Mouse (Mus musculus): ENCODE measurements around the gene Platr17. TPM values are rescaled to one million over a fixed set of nuclear protein-coding genes. Genes with fewer than 3 reads are reported as not detected.

Gene Platr17
- polyA plus RNA-seq, 1 experiment, result not detected

DNA sequence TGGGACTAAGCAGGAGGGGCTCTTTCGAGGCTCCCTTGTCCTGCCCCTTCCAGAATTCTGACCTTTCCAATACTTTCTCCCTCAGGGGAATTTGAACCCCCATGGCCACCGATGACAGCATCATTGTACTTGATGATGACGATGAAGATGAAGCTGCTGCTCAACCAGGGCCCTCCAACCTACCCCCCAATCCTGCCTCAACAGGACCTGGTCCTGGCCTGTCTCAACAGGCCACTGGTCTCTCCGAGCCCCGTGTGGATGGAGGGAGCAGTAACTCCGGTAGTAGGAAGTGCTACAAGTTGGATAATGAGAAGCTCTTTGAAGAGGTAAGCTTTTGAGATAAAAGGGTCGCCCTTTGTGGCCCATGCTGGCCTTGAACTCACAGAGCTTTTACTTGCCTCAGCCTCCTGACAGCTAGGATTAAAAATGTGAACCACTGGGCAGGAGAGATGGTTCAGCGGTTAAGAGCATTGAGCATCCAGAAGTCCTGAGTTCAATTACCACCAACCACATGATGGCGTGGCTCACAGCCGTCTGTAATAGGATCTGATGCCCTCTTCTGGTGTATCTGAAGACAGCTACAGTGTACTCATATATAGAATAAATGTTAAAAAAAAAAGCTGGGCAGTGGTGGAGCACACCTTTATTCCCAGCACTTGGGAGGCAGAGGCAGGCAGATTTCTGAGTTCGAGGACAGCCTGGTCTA is 5.6 kb downstream of the Platr17 start:
- Histone ChIP-seq H3K27me3 (ENCODE audit: control insufficient read depth) (no peaks in the 10 kb centered on the region), H3K4me1 (ENCODE audit: control insufficient read depth) (peaks cover 76% of the 10 kb centered on the region), H3K9me3 (ENCODE audit: control insufficient read depth, low read length) (peaks cover 13% of the 10 kb centered on the region), H3K4me3 (replicated peaks) (peak overlapping the region; percentile 84), H3K36me3 (ENCODE audit: control insufficient read depth) (peaks cover 48% of the 10 kb centered on the region)
- TF ChIP-seq GATA1 (IDR thresholded peaks at IDR 0.05; ENCODE audit: low read length) (no peak), TAL1 (IDR thresholded peaks at IDR 0.05; ENCODE audit: low read length) (no peak)

GRCm38 (mm10) chr17:33911052-33911812 is 6.3 kb downstream of the Platr17 start:
- Histone ChIP-seq H3K9me3 (ENCODE audit: control insufficient read depth, low read length) (peaks cover 13% of the 10 kb centered on the region), H3K36me3 (ENCODE audit: control insufficient read depth) (peaks cover 48% of the 10 kb centered on the region), H3K4me3 (replicated peaks) (no peak overlapping the region), H3K4me1 (ENCODE audit: control insufficient read depth) (peaks cover 74% of the 10 kb centered on the region), H3K27me3 (ENCODE audit: control insufficient read depth) (no peaks in the 10 kb centered on the region)
- TF ChIP-seq TAL1 (IDR thresholded peaks at IDR 0.05; ENCODE audit: low read length), result no peak
- no peak for TF ChIP-seq GATA1 (IDR thresholded peaks at IDR 0.05; ENCODE audit: low read length)

GRCm38 (mm10) chr17:33911813-33912414 is 7.0 kb downstream of the Platr17 start:
- no peaks in the 10 kb centered on the region; the same call in 1 of the 2 replicates for H3K27me3 ChIP-seq (ENCODE audit: control insufficient read depth)
- peaks cover 18% of the 10 kb centered on the region for H3K9me3 ChIP-seq (ENCODE audit: control insufficient read depth, low read length)
- no peak for TF ChIP-seq TAL1 (IDR thresholded peaks at IDR 0.05; ENCODE audit: low read length)
- TF ChIP-seq GATA1 (IDR thresholded peaks at IDR 0.05; ENCODE audit: low read length), result no peak
- peaks cover 51% of the 10 kb centered on the region for H3K36me3 ChIP-seq (ENCODE audit: control insufficient read depth)
- H3K4me3 ChIP-seq (replicated peaks), result no peak overlapping the region
- peaks cover 77% of the 10 kb centered on the region for H3K4me1 ChIP-seq (ENCODE audit: control insufficient read depth)

DNA sequence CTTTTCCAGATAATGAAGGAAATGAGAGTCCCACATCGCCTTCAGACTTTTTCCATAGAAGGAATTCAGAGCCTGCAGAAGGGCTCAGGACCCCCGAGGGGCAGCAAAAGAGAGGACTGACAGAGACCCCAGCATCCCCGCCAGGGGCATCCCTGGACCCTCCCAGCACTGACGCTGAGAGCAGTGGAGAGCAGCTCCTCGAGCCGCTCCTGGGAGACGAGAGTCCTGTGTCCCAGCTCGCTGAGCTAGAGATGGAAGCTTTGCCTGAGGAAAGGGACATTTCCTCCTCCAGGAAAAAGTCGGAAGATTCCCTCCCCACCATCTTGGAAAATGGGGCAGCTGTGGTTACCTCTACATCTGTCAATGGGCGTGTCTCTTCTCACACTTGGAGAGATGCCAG is 8.3 kb downstream of the Platr17 start:
- H3K36me3 ChIP-seq (ENCODE audit: control insufficient read depth), result peaks cover 65% of the 10 kb centered on the region
- H3K4me1 ChIP-seq (ENCODE audit: control insufficient read depth), result peaks cover 83% of the 10 kb centered on the region
- no peak overlapping the region for H3K4me3 ChIP-seq (replicated peaks)
- no peaks in the 10 kb centered on the region; the same call in 1 of the 2 replicates for H3K27me3 ChIP-seq (ENCODE audit: control insufficient read depth)
- TF ChIP-seq TAL1 (IDR thresholded peaks at IDR 0.05; ENCODE audit: low read length), result no peak
- no peak for TF ChIP-seq GATA1 (IDR thresholded peaks at IDR 0.05; ENCODE audit: low read length)
- peaks cover 32% of the 10 kb centered on the region for H3K9me3 ChIP-seq (ENCODE audit: control insufficient read depth, low read length)

DNA sequence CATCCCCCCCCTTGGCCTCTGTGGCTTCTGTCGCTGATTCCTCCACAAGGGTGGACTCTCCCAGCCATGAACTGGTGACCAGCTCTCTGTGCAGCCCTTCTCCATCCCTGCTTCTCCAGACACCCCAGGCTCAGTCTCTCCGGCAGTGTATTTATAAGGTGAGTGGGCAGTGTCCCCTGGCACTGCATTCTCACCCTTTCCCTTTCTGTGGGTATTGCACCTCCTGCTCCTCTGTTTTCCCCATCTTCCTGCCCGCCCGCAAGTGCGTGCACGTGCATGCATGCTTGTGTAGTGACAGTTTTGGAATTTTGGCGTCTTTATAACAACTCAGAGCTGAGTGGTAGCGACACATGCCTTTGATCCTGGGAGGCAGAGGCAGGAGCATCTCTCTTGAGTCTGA is 9.0 kb downstream of the Platr17 start:
- Histone ChIP-seq H3K4me3 (replicated peaks) (no peak overlapping the region), H3K27me3 (ENCODE audit: control insufficient read depth) (no peaks in the 10 kb centered on the region; the same call in 1 of the 2 replicates), H3K4me1 (ENCODE audit: control insufficient read depth) (peaks cover 83% of the 10 kb centered on the region), H3K36me3 (ENCODE audit: control insufficient read depth) (peaks cover 71% of the 10 kb centered on the region), H3K9me3 (ENCODE audit: control insufficient read depth, low read length) (peaks cover 38% of the 10 kb centered on the region)
- TF ChIP-seq TAL1 (IDR thresholded peaks at IDR 0.05; ENCODE audit: low read length), result no peak
- TF ChIP-seq GATA1 (IDR thresholded peaks at IDR 0.05; ENCODE audit: low read length), result no peak

DNA sequence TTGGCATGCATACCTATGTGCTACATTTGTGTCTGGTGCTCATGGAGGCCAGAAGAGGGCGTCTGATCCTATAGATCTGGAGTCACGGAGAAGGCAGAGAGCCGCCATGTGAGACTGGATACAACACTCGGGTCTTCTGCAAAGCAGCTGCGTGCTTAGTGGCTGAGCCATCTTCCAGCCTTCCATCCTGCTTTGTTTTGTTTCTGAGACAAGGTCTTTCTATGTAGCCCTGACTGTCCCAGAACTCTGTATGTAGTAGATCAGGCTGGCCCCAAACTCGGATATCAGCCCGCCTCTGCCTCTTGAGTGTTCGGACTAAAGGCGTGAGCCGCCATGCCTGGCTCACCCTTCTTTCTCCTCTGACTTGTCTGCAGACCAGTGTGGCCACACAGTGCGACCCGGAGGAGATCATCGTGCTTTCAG is 10.0 kb downstream of the Platr17 start:
- TF ChIP-seq TAL1 (IDR thresholded peaks at IDR 0.05; ENCODE audit: low read length) (no peak), GATA1 (IDR thresholded peaks at IDR 0.05; ENCODE audit: low read length) (no peak)
- H3K4me3 ChIP-seq (replicated peaks), result peak overlapping the region; percentile 78
- H3K36me3 ChIP-seq (ENCODE audit: control insufficient read depth), result peaks cover 71% of the 10 kb centered on the region
- H3K4me1 ChIP-seq (ENCODE audit: control insufficient read depth), result peaks cover 83% of the 10 kb centered on the region
- H3K9me3 ChIP-seq (ENCODE audit: control insufficient read depth, low read length), result peaks cover 39% of the 10 kb centered on the region
- H3K27me3 ChIP-seq (ENCODE audit: control insufficient read depth), result no peaks in the 10 kb centered on the region; the same call in 1 of the 2 replicates

- H3K36me3 ChIP-seq (ENCODE audit: control insufficient read depth), result peaks cover 66% of the 10 kb centered on the region
- H3K4me1 ChIP-seq (ENCODE audit: control insufficient read depth), result peaks cover 84% of the 10 kb centered on the region
- H3K9me3 ChIP-seq (ENCODE audit: control insufficient read depth, low read length), result peaks cover 39% of the 10 kb centered on the region
- peak within 1 kb of the TSS; percentile 78 for H3K4me3 ChIP-seq (replicated peaks)
- TF ChIP-seq GATA1 (IDR thresholded peaks at IDR 0.05; ENCODE audit: low read length) (no peak), TAL1 (IDR thresholded peaks at IDR 0.05; ENCODE audit: low read length) (no peak)
- H3K27me3 ChIP-seq (ENCODE audit: control insufficient read depth), result no peaks in the 10 kb centered on the region; the same call in 1 of the 2 replicates
These were observed 10.8 kb downstream of the Platr17 start, which contains the start of the genes Tapbp and Zbtb22 for GRCm38 (mm10) chr17:33915671-33916250. TSS of gene Tapbp (plus strand) at chr17:33915899. TSS of gene Zbtb22 (plus strand) at chr17:33915904.

GRCm38 (mm10) chr17:33916294-33916693 is 11.4 kb downstream of the Platr17 start:
- Histone ChIP-seq H3K27me3 (ENCODE audit: control insufficient read depth) (no peaks in the 10 kb centered on the region; the same call in 1 of the 2 replicates), H3K36me3 (ENCODE audit: control insufficient read depth) (peaks cover 60% of the 10 kb centered on the region), H3K4me3 (replicated peaks) (peak overlapping the region; percentile 78), H3K4me1 (ENCODE audit: control insufficient read depth) (peaks cover 85% of the 10 kb centered on the region), H3K9me3 (ENCODE audit: control insufficient read depth, low read length) (peaks cover 36% of the 10 kb centered on the region)
- TF ChIP-seq TAL1 (IDR thresholded peaks at IDR 0.05; ENCODE audit: low read length), result no peak
- no peak for TF ChIP-seq GATA1 (IDR thresholded peaks at IDR 0.05; ENCODE audit: low read length)
